Mouse (Mus musculus): Measurements from ENCODE around the gene Gm49673. TPM values are rescaled to one million over a fixed set of nuclear protein-coding genes. Genes with fewer than 3 reads are reported as not detected.
"Not testable (repeated sequence)": the region's sequence is repeated elsewhere in the genome, so short reads cannot be mapped to it uniquely, and the experiment has no call there.

The Gm49673 gene
- polyA plus RNA-seq, 1 experiment from 2014 or later = not detected

DNA sequence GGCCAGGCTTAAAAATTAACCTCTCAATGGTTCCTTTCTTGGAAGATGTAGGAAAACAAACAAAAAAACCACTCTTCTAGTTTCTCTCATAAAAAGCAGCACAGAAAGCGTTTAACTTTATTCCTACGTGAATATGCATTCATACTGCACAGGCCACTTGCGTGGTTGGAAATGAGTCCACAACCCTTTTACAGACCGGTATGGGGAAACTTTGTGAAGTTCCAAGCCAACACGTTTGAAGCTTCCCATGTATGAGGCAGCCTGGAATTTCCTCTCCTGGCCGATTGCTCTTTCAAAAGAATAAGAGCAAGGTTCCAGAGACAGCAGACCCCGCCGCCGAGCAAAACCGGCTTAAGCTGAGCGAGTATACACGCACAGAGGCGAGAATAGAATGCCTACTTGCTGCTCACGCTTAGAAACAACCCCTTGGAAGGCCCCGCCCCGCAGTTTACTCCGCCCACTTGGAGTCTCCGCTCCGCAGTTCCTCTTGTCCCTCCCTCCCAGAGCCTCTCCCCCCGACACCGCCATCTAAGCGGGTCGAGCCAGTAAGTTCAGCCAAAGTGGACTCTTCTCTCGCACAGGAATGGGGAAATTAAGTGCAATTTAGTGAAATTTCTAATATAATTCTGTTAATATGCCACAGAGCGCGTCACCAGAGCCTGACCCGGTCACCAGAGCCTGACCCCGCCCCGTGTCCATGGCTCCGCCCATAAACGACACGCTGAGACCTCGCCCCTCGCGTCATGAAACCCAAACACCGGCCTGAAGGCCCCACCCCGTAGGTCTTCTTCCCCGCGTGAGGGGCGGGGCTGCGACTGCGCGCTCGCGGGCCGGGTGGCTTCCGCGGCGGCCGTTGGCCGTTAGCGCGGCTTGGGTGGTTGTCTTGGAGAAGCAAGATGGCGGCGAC, 17.4 kb upstream of the Gm49673 start, which contains the start of gene Fgfr1op:
Fgfr1op (plus strand) TSS at position 801 of the 907 bp plus-strand sequence.
- peak; percentile 97 for ATAC-seq (ENCODE audit: low FRiP score, low read depth)
- 1% methylated on average over 13 of the region's 55 CpGs for WGBS
- not testable (repeated sequence) for H3K27ac ChIP-seq (replicated peaks)

DNA sequence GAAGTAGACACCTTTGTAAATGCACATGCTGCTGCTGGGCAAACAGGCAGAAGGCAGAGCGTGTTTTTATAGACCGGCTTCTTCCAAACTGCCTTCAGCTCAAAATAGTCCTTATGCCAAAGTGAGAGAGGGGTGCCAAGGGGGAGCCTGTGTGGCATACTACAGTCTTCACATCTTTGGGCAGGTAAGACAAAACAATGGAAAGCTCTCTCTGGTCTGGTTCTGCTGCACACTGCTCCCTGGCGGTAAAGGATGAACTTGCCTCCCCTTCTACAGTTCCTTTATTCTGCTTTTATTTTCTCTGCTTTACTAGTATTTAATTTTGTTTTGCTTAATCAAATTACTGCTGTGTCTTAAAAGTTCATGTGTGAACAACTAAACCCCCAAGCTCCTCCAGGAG, 13.4 kb upstream of the Gm49673 start:
- ATAC-seq (ENCODE audit: low FRiP score, low read depth) = not testable (repeated sequence)

More for the DNA sequence above, 17.4 kb upstream of the Gm49673 start, which contains the start of gene Fgfr1op:
- Histone ChIP-seq H3K4me2 (replicated peaks) (peak within 1 kb of the TSS; percentile 49), H3K9ac (replicated peaks) (peak within 1 kb of the TSS; percentile 60), H3K36me3 (peaks cover 10% of the 10 kb centered on the region), H3K4me3 (peak within 1 kb of the TSS; percentile 54)
- not testable (repeated sequence) for H3K27me3 ChIP-seq, H3K4me1 ChIP-seq, H3K9me3 ChIP-seq

DNA sequence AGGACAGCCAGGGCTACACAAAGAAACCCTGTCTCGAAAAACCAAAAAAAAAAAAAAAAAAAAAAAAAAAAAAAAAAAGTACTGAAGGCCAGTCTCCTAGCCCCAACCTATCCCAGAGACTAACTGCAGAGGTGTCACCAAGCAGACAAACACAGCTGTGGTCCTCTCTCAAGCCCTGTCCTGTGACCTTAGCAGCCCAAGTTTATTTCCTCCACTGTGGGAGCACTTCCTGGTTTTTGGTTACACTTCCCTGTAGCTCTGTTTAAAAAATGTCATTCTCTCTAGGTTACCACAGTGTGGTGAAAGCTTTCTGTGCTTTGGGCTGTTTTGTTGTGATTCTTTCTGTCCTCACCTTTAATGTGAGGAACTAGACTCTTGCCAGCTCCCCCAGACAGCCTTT, 11.0 kb upstream of the Gm49673 start:
- no CpG with 5 or more reads among the region's 1 CpGs for WGBS
- H3K27ac ChIP-seq (replicated peaks) = not testable (repeated sequence)

More for the DNA sequence above, 13.4 kb upstream of the Gm49673 start:
- not testable (repeated sequence) for H3K4me3 ChIP-seq; H3K27me3 ChIP-seq; H3K4me1 ChIP-seq; H3K9me3 ChIP-seq; H3K36me3 ChIP-seq; H3K27ac ChIP-seq (replicated peaks); H3K9ac ChIP-seq (replicated peaks); H3K4me2 ChIP-seq (replicated peaks)
- WGBS = 49% methylated on average over 2 of the region's 3 CpGs

DNA sequence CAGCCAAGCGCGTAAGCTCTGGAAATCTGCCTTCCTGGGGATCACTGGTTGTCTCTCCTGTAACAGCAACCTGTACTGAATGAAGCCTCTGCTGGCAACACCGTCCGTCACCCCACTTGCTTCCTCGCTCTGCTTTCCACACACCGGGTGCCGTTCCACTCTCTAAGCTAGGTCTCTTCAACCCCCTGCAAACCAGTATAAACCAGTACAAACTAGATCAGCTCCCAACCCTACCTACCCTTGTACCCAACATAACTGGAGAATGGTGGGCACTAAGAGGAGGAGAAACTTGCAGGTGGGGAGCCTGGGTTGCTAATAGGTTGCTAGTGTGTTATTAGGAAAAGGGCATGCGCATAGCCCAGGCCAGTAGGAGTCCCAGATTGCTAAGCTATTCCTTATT, 8.4 kb upstream of the Gm49673 start:
- not testable (repeated sequence) for H3K4me2 ChIP-seq (replicated peaks)

More for the DNA sequence above, 11.0 kb upstream of the Gm49673 start:
- not testable (repeated sequence) for H3K4me2 ChIP-seq (replicated peaks); H3K9ac ChIP-seq (replicated peaks); H3K36me3 ChIP-seq; ATAC-seq (ENCODE audit: low FRiP score, low read depth); H3K27me3 ChIP-seq; H3K9me3 ChIP-seq; H3K4me3 ChIP-seq; H3K4me1 ChIP-seq

DNA sequence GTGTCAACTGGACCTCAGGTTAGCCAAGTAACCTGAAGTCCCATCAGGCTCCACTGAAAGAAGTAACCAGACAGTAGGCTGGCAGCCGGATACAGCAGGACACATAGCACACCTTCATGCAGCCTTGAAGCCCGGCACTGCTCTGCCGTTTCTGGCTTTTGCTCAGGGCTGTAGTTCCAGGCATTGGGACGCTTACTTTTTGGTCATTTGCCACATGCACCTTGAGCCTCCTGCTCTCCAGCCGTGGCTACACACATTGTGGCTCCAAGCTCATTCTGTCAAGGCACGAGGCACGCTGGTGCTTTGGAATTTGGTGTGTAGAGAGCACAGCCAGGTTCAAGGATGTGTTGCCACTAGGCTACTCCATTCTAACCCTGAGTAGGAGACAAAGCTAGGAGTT, 7.4 kb upstream of the Gm49673 start:
- not testable (repeated sequence) for H3K9ac ChIP-seq (replicated peaks); ATAC-seq (ENCODE audit: low FRiP score, low read depth); H3K27ac ChIP-seq (replicated peaks); H3K4me3 ChIP-seq; H3K9me3 ChIP-seq; H3K4me1 ChIP-seq; H3K4me2 ChIP-seq (replicated peaks); H3K36me3 ChIP-seq; H3K27me3 ChIP-seq
- 88% methylated on average over 7 of the region's 7 CpGs for WGBS

More for the DNA sequence above, 8.4 kb upstream of the Gm49673 start:
- no CpG with 5 or more reads among the region's 8 CpGs for WGBS
- H3K27me3 ChIP-seq; ATAC-seq (ENCODE audit: low FRiP score, low read depth); H3K4me3 ChIP-seq; H3K36me3 ChIP-seq; H3K4me1 ChIP-seq; H3K9ac ChIP-seq (replicated peaks); H3K27ac ChIP-seq (replicated peaks); H3K9me3 ChIP-seq: not testable (repeated sequence)

DNA sequence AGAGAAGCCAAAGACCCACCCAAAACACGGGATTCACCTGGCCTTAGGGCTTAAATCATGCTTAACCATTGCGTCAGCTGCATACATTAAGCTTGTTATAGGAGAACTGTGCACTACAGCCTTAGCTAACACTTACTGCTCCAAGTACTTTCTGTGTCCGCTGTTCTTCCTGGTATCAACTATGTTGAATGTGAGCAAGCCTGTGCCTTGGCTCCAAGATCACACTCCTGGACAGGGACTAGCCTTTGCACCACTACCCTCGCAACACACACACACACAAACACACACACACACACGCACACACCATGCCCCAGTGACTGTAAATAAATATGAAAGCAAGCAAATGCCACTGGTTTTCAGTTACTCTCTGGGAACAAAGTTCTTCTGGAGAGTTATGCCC, 657 bp downstream of the Gm49673 start:
- not testable (repeated sequence) for H3K36me3 ChIP-seq; H3K27ac ChIP-seq (replicated peaks); H3K4me1 ChIP-seq; ATAC-seq (ENCODE audit: low FRiP score, low read depth); H3K9me3 ChIP-seq; H3K27me3 ChIP-seq
- Histone ChIP-seq H3K9ac (replicated peaks) (peak overlapping the region; percentile 63; the same call in 1 of the 2 replicates), H3K4me3 (peak overlapping the region; percentile 52), H3K4me2 (replicated peaks) (peak overlapping the region; percentile 56)
- WGBS = 32% methylated on average over 5 of the region's 5 CpGs

DNA sequence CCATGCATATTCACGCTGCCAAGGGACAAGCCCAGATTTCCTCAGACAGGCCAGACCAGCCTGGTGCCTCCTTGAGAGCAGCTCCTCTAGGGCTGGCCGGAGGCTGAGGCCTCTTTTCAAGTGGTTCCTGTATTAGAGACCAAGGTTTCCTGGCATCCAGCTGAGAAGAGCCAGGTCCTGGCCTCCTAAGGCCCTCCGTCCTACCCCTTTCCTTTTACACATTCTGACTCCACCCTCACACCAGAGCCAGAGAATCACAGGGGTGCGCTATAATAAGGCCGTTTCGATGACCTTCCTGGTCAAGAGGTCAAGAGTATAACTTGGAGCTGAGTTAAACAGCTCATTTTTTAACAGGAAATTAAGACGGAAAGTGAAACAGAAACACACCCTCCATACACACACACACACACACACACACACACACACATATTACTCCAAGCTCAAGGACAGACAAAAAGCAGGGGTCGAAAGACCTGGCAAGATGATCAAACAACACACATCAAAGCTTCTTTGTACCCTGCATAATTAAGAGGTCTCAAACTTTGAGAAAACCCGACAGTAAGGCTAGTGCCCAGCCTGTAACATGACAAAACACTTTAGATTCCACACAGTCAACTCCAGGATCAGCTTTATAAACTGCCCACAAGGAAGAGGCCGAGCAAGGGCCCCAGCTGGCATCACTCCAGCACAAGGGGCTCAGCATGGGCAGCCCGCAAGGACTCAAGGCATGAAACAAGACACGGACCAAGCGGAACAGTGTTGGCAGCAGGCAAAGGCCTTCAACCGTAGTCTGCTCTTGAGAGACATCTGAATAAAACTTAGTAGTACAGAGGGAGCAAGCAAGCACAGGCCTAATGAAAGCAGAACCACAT, 3.5 kb downstream of the Gm49673 start:
- H3K4me3 ChIP-seq; H3K36me3 ChIP-seq; H3K27me3 ChIP-seq; ATAC-seq (ENCODE audit: low FRiP score, low read depth); H3K4me2 ChIP-seq (replicated peaks); H3K9ac ChIP-seq (replicated peaks); H3K27ac ChIP-seq (replicated peaks); H3K9me3 ChIP-seq; H3K4me1 ChIP-seq: not testable (repeated sequence)
- WGBS = 65% methylated on average over 10 of the region's 14 CpGs

DNA sequence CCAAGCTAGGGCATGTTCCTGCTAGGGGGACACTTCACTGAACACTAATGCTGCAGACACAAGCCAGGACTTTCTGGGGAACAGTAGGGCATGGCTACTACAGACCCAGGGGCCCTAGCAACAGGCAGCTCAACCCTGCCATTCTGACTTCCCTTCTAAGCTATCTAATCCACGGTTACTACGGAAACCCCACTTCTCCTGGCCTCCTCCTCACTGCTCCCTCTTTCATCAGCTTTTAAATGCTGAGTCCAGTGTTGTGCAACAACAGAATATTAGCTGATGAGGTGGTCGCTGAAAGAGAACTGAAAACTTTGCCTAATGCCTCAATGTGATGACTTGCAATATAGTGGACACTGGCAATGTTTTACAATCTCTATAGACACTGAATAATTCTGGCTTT, 7.4 kb downstream of the Gm49673 start:
- not testable (repeated sequence) for H3K27ac ChIP-seq (replicated peaks); H3K4me2 ChIP-seq (replicated peaks); H3K9ac ChIP-seq (replicated peaks); H3K4me1 ChIP-seq; H3K4me3 ChIP-seq; H3K9me3 ChIP-seq; H3K36me3 ChIP-seq; H3K27me3 ChIP-seq; ATAC-seq (ENCODE audit: low FRiP score, low read depth)
- 35% methylated on average over 3 of the region's 3 CpGs for WGBS

DNA sequence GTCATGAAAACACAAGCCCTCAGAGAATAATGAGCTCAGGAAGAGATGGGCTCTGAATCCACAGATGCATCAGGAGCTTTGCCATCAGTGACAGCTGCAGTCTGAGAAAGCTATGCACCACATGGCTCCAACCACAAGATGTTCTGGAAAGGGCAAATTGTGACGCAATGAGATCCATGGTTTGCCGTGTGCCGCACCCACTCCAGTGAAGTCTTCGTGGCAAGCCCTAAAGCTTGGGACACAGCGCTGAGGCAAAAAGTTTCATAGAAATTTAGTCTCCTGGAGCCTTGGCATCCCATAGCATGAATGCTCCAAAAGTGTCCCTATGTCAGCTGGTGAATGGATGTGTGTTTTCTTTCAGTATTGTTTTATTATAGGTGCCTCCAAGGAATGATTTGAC, 9.5 kb downstream of the Gm49673 start:
- not testable (repeated sequence) for H3K27ac ChIP-seq (replicated peaks); H3K4me1 ChIP-seq; H3K27me3 ChIP-seq; H3K9me3 ChIP-seq; H3K4me2 ChIP-seq (replicated peaks); ATAC-seq (ENCODE audit: low FRiP score, low read depth); H3K4me3 ChIP-seq; H3K36me3 ChIP-seq; H3K9ac ChIP-seq (replicated peaks)
- 92% methylated on average over 5 of the region's 5 CpGs for WGBS

DNA sequence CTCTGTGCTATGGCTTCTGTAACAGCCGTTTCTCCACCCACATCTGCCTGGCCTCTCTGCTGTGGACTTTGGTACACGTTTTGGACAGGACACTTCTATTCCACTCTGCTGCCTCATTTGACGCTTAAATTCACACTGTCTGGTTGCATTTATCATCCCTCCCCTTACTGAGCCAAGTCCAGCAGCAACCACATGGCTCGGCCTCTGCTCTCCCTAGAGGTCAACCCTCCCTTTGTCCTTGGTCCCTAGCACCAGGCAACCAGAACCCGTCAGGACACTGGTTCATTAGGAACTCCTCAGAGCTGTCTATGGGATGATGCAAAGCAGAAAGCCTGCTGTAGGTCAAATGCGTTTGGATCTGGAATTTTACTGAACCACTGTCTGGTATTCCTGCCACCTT, 16.7 kb downstream of the Gm49673 start:
- WGBS = no CpG with 5 or more reads among the region's 6 CpGs

DNA sequence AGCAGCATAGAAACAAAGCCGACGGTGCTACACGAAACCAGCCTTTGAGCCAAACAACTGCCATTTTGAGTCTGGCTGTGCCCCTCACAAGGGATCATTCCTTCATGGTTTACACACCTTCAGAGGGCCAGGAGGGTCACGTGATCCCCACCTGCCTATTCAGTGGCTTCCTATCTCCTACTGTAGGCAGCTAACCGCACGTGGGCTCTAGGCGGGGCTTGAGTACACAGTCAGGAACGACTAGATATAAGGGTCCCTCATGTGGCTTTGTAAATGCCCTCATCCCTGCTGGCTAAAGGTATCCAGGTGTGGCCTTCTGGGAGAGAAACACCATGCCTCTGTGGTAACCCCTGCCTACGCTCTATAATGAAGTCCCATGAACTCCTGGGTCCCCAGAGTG, 18.0 kb downstream of the Gm49673 start:
- not testable (repeated sequence) for H3K4me3 ChIP-seq; H3K27ac ChIP-seq (replicated peaks); H3K4me2 ChIP-seq (replicated peaks); H3K9ac ChIP-seq (replicated peaks); H3K4me1 ChIP-seq; H3K9me3 ChIP-seq; H3K27me3 ChIP-seq; H3K36me3 ChIP-seq; ATAC-seq (ENCODE audit: low FRiP score, low read depth)
- 84% methylated on average over 9 of the region's 9 CpGs for WGBS

More for the DNA sequence above, 16.7 kb downstream of the Gm49673 start:
- H3K27ac ChIP-seq (replicated peaks); ATAC-seq (ENCODE audit: low FRiP score, low read depth); H3K4me1 ChIP-seq; H3K9ac ChIP-seq (replicated peaks); H3K4me3 ChIP-seq; H3K27me3 ChIP-seq; H3K4me2 ChIP-seq (replicated peaks); H3K36me3 ChIP-seq; H3K9me3 ChIP-seq: not testable (repeated sequence)
